Mouse (Mus musculus) testis, adult 2 months (tissue): ENCODE data around the gene Cdx2. TPM values are rescaled to one million over a fixed set of nuclear protein-coding genes. Genes with fewer than 3 reads are reported as not detected.

Experiments
- H3K27ac ChIP-seq: fragments of 200-500 bp; 2 replicates; pipeline ENCODE4 v1.5.1; 2012; ENCODE audit warnings: low read depth, low read length; ENCODE audit not compliant: control insufficient read depth, insufficient read depth
- H3K27me3 ChIP-seq: fragments of 200-500 bp; 2 replicates; pipeline ENCODE4 v1.6.1; 2012; ENCODE audit warnings: mild to moderate bottlenecking, low read length, moderate library complexity; ENCODE audit not compliant: control insufficient read depth, insufficient read depth
- H3K36me3 ChIP-seq: fragments of 200-500 bp; 2 replicates; pipeline ENCODE4 v1.6.1; 2012; ENCODE audit warnings: mild to moderate bottlenecking, low read length; ENCODE audit not compliant: control insufficient read depth, insufficient read depth
- H3K4me1 ChIP-seq: fragments of 200-500 bp; 2 replicates; pipeline ENCODE4 v1.6.1; 2012; ENCODE audit warnings: low read length; ENCODE audit not compliant: control insufficient read depth, insufficient read depth
- H3K4me3 ChIP-seq: fragments of 200-500 bp; 2 replicates; pipeline ENCODE4 v1.5.1; 2012; ENCODE audit warnings: low read depth, mild to moderate bottlenecking, low read length, moderate library complexity, mixed read lengths; ENCODE audit not compliant: control insufficient read depth
- CTCF ChIP-seq: fragments of 200-500 bp; IDR thresholded peaks from 2 replicates; pipeline ENCODE4 v1.5.1; 2012; ENCODE audit warnings: low read depth, mild to moderate bottlenecking, inconsistent platforms, low read length, moderate library complexity; ENCODE audit not compliant: control insufficient read depth, insufficient read depth, insufficient replicate concordance
- POLR2A ChIP-seq: fragments of 200-500 bp; IDR thresholded peaks from 2 replicates; pipeline ENCODE4 v1.6.1; 2012; ENCODE audit warnings: low read depth, mild to moderate bottlenecking, inconsistent platforms, low read length, moderate library complexity; ENCODE audit not compliant: control insufficient read depth
- polyA plus RNA-seq: library from polyadenylated mRNA; depleted of rRNA; stranded (reverse); fragments of >200 nt; gene quantifications from 2 replicates; pipeline ENCODE4 v1.2.3, GENCODE M21; 2012

The Cdx2 gene
- polyA plus RNA-seq, 1 experiment = not detected

DNA sequence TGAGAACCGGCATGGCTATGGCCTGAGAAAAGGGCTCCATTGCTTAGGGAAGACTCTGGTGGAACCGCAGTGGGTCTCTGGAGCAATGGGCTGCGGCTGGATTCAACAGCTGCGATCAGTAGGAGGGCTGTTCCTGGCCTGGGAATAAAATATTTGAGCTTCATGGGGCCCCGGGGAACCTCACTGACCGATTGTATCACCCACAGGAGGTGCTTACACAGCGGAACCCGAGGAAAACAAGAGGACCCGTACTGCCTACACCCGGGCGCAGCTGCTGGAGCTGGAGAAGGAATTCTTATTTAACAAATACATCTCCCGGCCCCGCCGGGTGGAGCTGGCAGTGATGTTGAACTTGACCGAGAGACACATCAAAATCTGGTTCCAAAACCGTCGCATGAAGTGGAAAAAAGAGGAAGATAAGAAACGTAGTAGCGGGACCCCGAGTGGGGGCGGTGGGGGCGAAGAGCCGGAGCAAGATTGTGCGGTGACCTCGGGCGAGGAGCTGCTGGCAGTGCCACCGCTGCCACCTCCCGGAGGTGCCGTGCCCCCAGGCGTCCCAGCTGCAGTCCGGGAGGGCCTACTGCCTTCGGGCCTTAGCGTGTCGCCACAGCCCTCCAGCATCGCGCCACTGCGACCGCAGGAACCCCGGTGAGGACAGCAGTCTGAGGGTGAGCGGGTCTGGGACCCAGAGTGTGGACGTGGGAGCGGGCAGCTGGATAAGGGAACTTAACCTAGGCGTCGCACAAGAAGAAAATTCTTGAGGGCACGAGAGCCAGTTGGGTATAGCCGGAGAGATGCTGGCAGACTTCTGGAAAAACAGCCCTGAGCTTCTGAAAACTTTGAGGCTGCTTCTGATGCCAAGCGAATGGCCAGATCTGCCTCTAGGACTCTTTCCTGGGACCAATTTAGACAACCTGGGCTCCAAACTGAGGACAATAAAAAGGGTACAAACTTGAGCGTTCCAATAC, 32.6 kb downstream of the Cdx2 start:
- TF ChIP-seq CTCF = no peak
- no peak for TF ChIP-seq POLR2A
- no peak overlapping the region; the same call in 1 of the 2 replicates for H3K4me3 ChIP-seq
- H3K27me3 ChIP-seq = peaks cover 8% of the 10 kb centered on the region
- peaks cover 4% of the 10 kb centered on the region for H3K4me1 ChIP-seq
- no peak overlapping the region for H3K27ac ChIP-seq
- no peaks in the 10 kb centered on the region for H3K36me3 ChIP-seq

GRCm38 (mm10) chr5:147272808-147273345, 34.2 kb downstream of the Cdx2 start:
- Histone ChIP-seq H3K36me3 (no peaks in the 10 kb centered on the region), H3K27me3 (peaks cover 8% of the 10 kb centered on the region), H3K4me3 (no peak overlapping the region), H3K27ac (no peak overlapping the region), H3K4me1 (peaks cover 4% of the 10 kb centered on the region)
- TF ChIP-seq CTCF (no peak), POLR2A (no peak)

DNA sequence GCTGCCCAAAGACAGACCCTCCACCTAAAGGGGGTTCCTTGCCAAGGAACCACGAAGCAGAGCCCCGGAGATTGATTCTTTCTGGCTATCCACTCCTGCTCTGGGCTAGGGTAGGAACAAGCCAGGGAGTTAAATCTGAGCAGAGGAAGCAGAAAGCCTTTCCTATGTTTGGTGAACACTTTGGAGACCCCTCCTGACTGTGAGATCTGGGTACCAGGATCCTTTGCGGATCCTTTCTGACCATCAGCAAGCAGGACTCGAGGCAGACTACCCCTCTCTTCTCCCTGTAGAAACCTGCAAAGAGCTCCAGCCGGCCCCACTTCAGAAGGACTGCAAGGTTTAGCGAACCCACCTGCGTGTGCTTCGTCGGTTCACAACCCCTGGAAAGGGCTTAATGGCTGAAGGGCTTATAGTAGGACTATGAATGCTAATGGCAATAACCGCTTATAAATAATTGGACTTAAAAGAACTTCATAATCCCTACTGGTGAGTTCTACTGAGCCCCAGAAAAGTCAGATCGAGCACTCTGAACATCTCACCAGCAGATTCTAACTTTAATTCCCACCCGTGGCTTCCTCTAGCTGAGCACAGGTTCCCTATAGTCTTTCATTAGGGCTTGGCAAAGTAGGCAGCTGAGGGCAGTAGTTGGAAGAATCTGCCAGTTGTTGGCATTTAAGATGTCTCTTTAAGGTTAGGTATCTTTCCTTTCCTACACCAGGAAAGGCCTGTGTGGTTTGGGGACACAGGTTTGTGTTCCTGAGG, 34.8 kb downstream of the Cdx2 start:
- no peak overlapping the region for H3K4me3 ChIP-seq
- H3K36me3 ChIP-seq = no peaks in the 10 kb centered on the region
- H3K27me3 ChIP-seq = peaks cover 8% of the 10 kb centered on the region
- peaks cover 4% of the 10 kb centered on the region for H3K4me1 ChIP-seq
- no peak overlapping the region for H3K27ac ChIP-seq
- TF ChIP-seq POLR2A = no peak
- no peak for TF ChIP-seq CTCF

GRCm38 (mm10) chr5:147270673-147271655, 36.1 kb downstream of the Cdx2 start:
- no peak overlapping the region for H3K27ac ChIP-seq
- no peak overlapping the region for H3K4me3 ChIP-seq
- TF ChIP-seq CTCF = no peak
- TF ChIP-seq POLR2A = no peak
- peaks cover 4% of the 10 kb centered on the region for H3K4me1 ChIP-seq
- H3K36me3 ChIP-seq = no peaks in the 10 kb centered on the region
- peaks cover 8% of the 10 kb centered on the region for H3K27me3 ChIP-seq

DNA sequence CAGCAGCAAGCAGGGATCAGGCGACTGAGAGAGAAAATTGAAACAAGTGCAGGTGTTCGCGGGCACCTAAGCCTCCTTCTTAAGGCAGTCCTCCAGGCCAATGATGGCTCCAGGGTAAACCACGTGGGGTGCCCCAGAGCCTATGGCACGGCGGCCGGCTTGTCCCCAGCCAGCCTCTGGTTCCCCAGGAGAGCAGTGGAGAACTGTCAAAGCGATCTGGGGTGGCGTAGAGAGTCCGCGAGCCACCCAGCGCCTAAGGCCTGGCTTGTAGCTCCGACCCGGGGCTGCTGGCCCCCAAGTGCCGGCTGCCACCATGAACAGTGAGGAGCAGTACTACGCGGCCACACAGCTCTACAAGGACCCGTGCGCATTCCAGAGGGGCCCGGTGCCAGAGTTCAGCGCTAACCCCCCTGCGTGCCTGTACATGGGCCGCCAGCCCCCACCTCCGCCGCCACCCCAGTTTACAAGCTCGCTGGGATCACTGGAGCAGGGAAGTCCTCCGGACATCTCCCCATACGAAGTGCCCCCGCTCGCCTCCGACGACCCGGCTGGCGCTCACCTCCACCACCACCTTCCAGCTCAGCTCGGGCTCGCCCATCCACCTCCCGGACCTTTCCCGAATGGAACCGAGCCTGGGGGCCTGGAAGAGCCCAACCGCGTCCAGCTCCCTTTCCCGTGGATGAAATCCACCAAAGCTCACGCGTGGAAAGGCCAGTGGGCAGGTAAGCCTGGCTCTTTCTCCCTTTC, 37.0 kb downstream of the Cdx2 start, which contains the start of gene Pdx1:
Gene Pdx1, plus strand, starts transcription at position 34 of the 747 bp plus-strand sequence.
- H3K36me3 ChIP-seq = no peaks in the 10 kb centered on the region
- H3K27me3 ChIP-seq = peaks cover 8% of the 10 kb centered on the region
- H3K27ac ChIP-seq = no peak within 1 kb of the TSS
- TF ChIP-seq CTCF (no peak), POLR2A (no peak)
- peaks cover 4% of the 10 kb centered on the region for H3K4me1 ChIP-seq
- H3K4me3 ChIP-seq = no peak within 1 kb of the TSS

DNA sequence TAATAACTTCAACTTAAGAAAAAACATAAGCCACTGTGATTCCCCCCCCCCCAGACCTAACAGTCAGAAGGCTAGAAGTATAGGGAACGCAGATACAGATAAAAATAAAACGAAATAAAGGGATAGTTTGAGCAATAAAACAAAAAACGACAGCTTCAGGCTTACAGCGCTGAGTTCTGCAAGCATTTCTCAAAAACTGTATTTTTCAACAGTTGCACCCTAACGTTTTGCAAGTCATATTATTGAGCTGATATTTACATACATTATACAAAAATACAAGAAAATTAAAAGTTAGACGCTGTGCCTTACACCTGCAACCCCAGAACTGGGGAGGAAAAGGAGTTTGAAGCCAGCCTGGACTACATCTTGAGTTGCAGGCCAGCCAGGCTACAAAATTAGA, 37.7 kb downstream of the Cdx2 start:
- Histone ChIP-seq H3K27me3 (peaks cover 7% of the 10 kb centered on the region), H3K27ac (no peak overlapping the region), H3K36me3 (no peaks in the 10 kb centered on the region), H3K4me1 (peaks cover under 1% of the 10 kb centered on the region; the same call in 1 of the 2 replicates), H3K4me3 (no peak overlapping the region)
- no peak for TF ChIP-seq CTCF
- TF ChIP-seq POLR2A = no peak
